Mouse (Mus musculus) E14TG2a.4 (cell line): Measurements from ENCODE around the gene Irgm1.

Source experiments
- CTCF ChIP-seq: conservative IDR thresholded peaks from 2 replicates; pipeline ENCODE4 v1.5.1; 2014; ENCODE audit warnings: low read length
- NANOG ChIP-seq: IDR thresholded peaks from 2 replicates; pipeline ENCODE4 v1.6.1; 2014; ENCODE audit warnings: borderline replicate concordance, low read length, mixed read lengths
- POU5F1 ChIP-seq: IDR thresholded peaks from 2 replicates; pipeline ENCODE4 v1.6.1; 2014; ENCODE audit warnings: low read length, borderline replicate concordance

DNA sequence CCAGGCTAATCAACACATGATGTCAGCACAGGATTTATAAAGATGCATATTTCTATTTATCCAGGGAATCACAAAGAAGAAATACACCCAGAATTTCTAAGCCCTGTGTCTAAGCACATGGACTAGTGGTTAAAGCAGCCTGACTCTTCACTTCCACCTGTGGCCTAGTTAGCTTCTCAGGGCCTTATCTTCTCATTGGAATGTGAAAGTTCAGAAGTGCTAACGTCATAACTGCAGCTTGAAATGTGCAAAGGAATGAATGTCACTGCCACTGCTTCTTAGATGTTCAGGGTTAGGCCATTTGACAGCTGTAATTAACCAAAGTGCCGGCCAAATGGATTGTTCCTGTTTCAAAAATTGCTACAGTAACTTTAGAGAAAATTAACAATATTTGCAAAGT, 41.2 kb downstream of the Irgm1 start:
- TF ChIP-seq CTCF = no peak
- TF ChIP-seq NANOG = no peak
- TF ChIP-seq POU5F1 = no peak
